Mouse (Mus musculus): ENCODE data around the gene Pmf1.

Gene Pmf1

GRCm38 (mm10) chr3:88409741-88410644 lies at the start of gene Pmf1:
Gene Pmf1 (minus strand): TSS chr3:88410331.
- peak; percentile 85 to 89 for DNase-seq

GRCm38 (mm10) chr3:88458778-88459219 lies 48.7 kb upstream of the Pmf1 start:
- DNase-seq, result no peak

GRCm38 (mm10) chr3:88456746-88457532 lies 46.8 kb upstream of the Pmf1 start:
- DNase-seq, result no peak

- DNase-seq, result no peak
Measured at GRCm38 (mm10) chr3:88456313-88456712, 46.2 kb upstream of the Pmf1 start.

- no peak for DNase-seq
Measured at GRCm38 (mm10) chr3:88455588-88456264, 45.6 kb upstream of the Pmf1 start.

- DNase-seq, result no peak
Measured at GRCm38 (mm10) chr3:88454762-88455587, 44.8 kb upstream of the Pmf1 start.

GRCm38 (mm10) chr3:88453986-88454385 lies 43.9 kb upstream of the Pmf1 start:
- peak in 1 of 2 experiments; percentile 43 for DNase-seq

- DNase-seq, result no peak
Measured at GRCm38 (mm10) chr3:88453369-88453768, 43.2 kb upstream of the Pmf1 start.

- no peak for DNase-seq
Measured at GRCm38 (mm10) chr3:88452716-88453115, 42.6 kb upstream of the Pmf1 start.

- no peak for DNase-seq
Measured at GRCm38 (mm10) chr3:88452246-88452645, 42.1 kb upstream of the Pmf1 start.

GRCm38 (mm10) chr3:88450379-88451131 lies 40.4 kb upstream of the Pmf1 start:
- no peak for DNase-seq

GRCm38 (mm10) chr3:88449395-88450023 lies 39.4 kb upstream of the Pmf1 start:
- DNase-seq, result no peak

- DNase-seq, result no peak
Measured at GRCm38 (mm10) chr3:88448443-88448842, 38.3 kb upstream of the Pmf1 start.

GRCm38 (mm10) chr3:88447676-88448183 lies 37.6 kb upstream of the Pmf1 start:
- no peak for DNase-seq

GRCm38 (mm10) chr3:88446471-88447123 lies 36.5 kb upstream of the Pmf1 start:
- DNase-seq, result no peak

- DNase-seq, result no peak
Measured at GRCm38 (mm10) chr3:88442888-88443287, 32.8 kb upstream of the Pmf1 start.

GRCm38 (mm10) chr3:88442488-88442887 lies 32.4 kb upstream of the Pmf1 start:
- no peak for DNase-seq

GRCm38 (mm10) chr3:88440500-88441381 lies 30.6 kb upstream of the Pmf1 start:
- DNase-seq, result peak in 1 of 2 experiments; percentile 55

GRCm38 (mm10) chr3:88439582-88439981 lies 29.5 kb upstream of the Pmf1 start:
- DNase-seq, result no peak
